Mouse (Mus musculus): ENCODE results near the gene Per2. TPM values are rescaled to one million over a fixed set of nuclear protein-coding genes. Genes with fewer than 3 reads are reported as not detected.

Gene Per2
- polyA plus RNA-seq, 1 experiment, result 0.21 TPM

DNA sequence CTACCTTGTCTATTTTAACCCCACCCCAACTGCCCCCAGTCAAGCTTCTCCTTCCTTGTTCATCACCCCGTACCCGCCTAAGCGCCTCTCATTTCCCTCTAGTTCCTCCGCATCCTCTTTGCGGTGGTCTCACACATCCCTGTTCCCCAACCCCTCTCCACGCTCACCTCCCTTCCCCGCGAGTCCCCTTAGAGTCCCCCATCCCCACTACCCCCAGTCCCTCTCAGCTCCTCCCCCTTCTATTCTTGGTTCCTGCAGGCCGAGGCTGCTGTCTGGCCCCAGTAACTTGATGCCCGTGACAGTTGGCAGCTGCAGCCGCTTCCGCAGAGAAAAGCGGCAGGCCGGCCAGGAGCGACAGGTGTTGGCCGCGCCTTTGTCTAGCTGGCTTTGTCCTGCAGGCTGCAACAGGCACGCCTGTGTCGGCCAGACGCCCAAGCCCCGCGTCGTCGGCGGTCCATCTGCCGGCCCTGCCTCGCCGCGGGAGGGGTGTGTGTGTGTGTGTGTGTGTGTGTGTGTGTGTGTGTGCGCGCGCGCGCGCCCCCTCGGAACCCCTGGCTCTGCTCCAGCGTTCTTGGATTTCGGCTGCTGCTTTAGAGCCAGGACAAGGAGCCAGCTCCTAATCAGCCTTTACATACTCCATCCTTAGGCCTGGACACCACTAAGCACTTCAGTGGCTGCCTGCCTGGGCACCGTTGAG, 45.1 kb downstream of the Per2 start, which contains the start of gene Hes6:
Gene Hes6, minus strand, starts transcription at position 141 of the 697 bp plus-strand sequence.
- H3K4me3 ChIP-seq (ENCODE audit: low read depth, low read length), result peak within 1 kb of the TSS; percentile 80
- TF ChIP-seq EP300 (IDR thresholded peaks at IDR 0.05; ENCODE audit: insufficient read depth, low read depth, low read length) (peak; percentile 96), POLR2A (IDR thresholded peaks at IDR 0.05; ENCODE audit: insufficient read depth, low read length) (no peak), CTCF (IDR thresholded peaks at IDR 0.05; ENCODE audit: low read depth, low read length) (no peak)
- no peaks in the 10 kb centered on the region for H3K4me1 ChIP-seq (ENCODE audit: control insufficient read depth, insufficient read depth, low read length)
- H3K9ac ChIP-seq (ENCODE audit: low read depth, poor library complexity, severe bottlenecking), result peak within 1 kb of the TSS; percentile 67
- peak within 1 kb of the TSS; percentile 54 for H3K27ac ChIP-seq (ENCODE audit: insufficient read depth, low read length)
- H3K27me3 ChIP-seq (ENCODE audit: control insufficient read depth, insufficient read depth, low read length, poor library complexity, severe bottlenecking), result no peaks in the 10 kb centered on the region
- H3K36me3 ChIP-seq (ENCODE audit: control insufficient read depth, insufficient read depth, low read length, poor library complexity, severe bottlenecking), result no peaks in the 10 kb centered on the region
- H3K9me3 ChIP-seq (replicated peaks; ENCODE audit: control insufficient read depth, insufficient read depth, low read length, poor library complexity, severe bottlenecking), result no peaks in the 10 kb centered on the region

DNA sequence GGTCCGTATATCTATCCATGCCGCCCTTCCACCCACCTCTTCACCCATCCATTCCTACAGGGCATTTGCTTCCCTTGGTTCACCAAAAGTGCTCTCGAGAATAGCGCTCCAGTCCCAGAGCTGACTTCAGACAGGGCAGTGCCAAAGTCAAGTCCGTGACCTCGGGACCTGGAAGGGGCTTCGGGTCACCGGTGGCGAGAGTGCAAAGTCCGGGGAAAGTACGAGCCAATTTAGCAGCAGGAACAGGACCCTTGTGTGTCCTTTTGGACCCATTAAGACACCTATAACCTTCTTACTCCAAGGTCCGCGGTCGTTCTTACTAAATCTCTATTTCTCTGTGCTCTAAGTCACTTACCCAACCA, 45.6 kb downstream of the Per2 start:
- Histone ChIP-seq H3K27ac (ENCODE audit: insufficient read depth, low read length) (peak overlapping the region; percentile 54), H3K27me3 (ENCODE audit: control insufficient read depth, insufficient read depth, low read length, poor library complexity, severe bottlenecking) (no peaks in the 10 kb centered on the region), H3K9ac (ENCODE audit: low read depth, poor library complexity, severe bottlenecking) (0 out of 2 replicates have a peak overlapping the region, but pooled peaks have one; percentile 7), H3K4me1 (ENCODE audit: control insufficient read depth, insufficient read depth, low read length) (no peaks in the 10 kb centered on the region), H3K9me3 (replicated peaks; ENCODE audit: control insufficient read depth, insufficient read depth, low read length, poor library complexity, severe bottlenecking) (no peaks in the 10 kb centered on the region), H3K4me3 (ENCODE audit: low read depth, low read length) (peak overlapping the region; percentile 80), H3K36me3 (ENCODE audit: control insufficient read depth, insufficient read depth, low read length, poor library complexity, severe bottlenecking) (no peaks in the 10 kb centered on the region)
- TF ChIP-seq EP300 (IDR thresholded peaks at IDR 0.05; ENCODE audit: insufficient read depth, low read depth, low read length) (no peak), POLR2A (IDR thresholded peaks at IDR 0.05; ENCODE audit: insufficient read depth, low read length) (no peak), CTCF (IDR thresholded peaks at IDR 0.05; ENCODE audit: low read depth, low read length) (no peak)

DNA sequence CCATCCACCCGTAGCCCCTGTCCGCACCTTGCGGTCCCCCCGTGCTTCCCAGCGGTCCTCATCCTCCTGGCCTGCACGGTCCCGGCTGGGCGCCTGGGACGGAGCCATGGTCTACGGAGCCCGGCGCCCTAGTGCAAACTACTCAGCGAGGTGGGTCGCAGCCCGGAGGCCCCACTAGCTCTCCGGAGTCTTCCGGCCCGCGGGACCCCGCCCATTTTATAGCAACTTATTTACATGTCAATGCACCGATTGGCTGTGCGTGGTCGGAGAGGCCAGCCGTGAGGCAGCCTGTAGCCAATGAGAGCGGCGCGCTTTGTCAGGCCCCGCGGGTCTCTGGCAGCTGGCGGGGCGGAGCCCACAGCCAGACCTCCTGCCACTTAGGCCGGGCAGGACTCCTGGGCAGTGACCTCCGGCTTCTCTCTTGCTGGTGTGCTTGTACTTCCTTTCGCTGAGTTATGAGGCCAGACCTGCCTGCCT, 46.1 kb downstream of the Per2 start:
- no peaks in the 10 kb centered on the region for H3K36me3 ChIP-seq (ENCODE audit: control insufficient read depth, insufficient read depth, low read length, poor library complexity, severe bottlenecking)
- no peaks in the 10 kb centered on the region for H3K27me3 ChIP-seq (ENCODE audit: control insufficient read depth, insufficient read depth, low read length, poor library complexity, severe bottlenecking)
- peak overlapping the region; percentile 67 for H3K9ac ChIP-seq (ENCODE audit: low read depth, poor library complexity, severe bottlenecking)
- H3K4me3 ChIP-seq (ENCODE audit: low read depth, low read length), result peak overlapping the region; percentile 80
- peak; percentile 76 for TF ChIP-seq EP300 (IDR thresholded peaks at IDR 0.05; ENCODE audit: insufficient read depth, low read depth, low read length)
- peak; percentile 51 for TF ChIP-seq POLR2A (IDR thresholded peaks at IDR 0.05; ENCODE audit: insufficient read depth, low read length)
- TF ChIP-seq CTCF (IDR thresholded peaks at IDR 0.05; ENCODE audit: low read depth, low read length), result no peak
- H3K9me3 ChIP-seq (replicated peaks; ENCODE audit: control insufficient read depth, insufficient read depth, low read length, poor library complexity, severe bottlenecking), result no peaks in the 10 kb centered on the region
- H3K4me1 ChIP-seq (ENCODE audit: control insufficient read depth, insufficient read depth, low read length), result no peaks in the 10 kb centered on the region
- peak overlapping the region; percentile 54 for H3K27ac ChIP-seq (ENCODE audit: insufficient read depth, low read length)

DNA sequence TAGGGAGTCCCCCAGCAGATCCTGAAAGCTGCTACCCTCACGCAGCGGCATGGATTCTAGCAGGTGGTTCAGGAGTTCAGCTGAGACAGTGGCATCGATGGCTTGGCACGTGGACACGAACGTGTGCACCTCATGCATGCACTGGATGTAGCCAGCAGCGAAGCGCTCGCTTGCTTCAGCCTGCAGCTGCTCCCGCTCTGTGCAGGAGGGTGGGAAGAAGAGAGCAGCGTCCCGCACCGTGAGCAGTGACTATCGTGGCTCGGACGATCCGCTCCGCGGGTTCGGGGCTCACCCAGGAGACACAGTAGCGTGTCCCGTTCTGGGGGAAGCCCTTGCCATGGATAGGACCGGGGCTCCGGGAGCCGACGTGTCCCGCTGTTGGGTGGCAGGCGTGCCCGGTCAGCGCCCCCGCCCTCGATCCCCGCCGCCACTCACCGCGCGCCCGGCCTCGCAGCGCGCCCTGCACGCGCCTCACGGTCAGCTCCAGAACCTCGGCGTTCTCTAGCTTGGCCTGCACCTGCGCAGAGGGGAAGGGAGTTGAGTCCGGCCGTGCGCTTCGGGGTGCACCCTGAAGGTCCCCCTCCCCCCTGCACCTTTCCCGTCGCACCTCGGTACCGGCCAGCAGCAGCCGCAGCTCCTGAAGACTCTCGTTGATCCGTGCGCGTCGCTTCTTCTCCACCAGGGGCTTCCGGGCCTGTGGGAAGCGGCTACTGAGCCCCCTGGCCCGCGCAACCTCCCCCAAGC, 46.7 kb downstream of the Per2 start:
- Histone ChIP-seq H3K27ac (ENCODE audit: insufficient read depth, low read length) (no peak overlapping the region), H3K36me3 (ENCODE audit: control insufficient read depth, insufficient read depth, low read length, poor library complexity, severe bottlenecking) (no peaks in the 10 kb centered on the region), H3K9me3 (replicated peaks; ENCODE audit: control insufficient read depth, insufficient read depth, low read length, poor library complexity, severe bottlenecking) (no peaks in the 10 kb centered on the region), H3K9ac (ENCODE audit: low read depth, poor library complexity, severe bottlenecking) (peak overlapping the region; percentile 67), H3K4me1 (ENCODE audit: control insufficient read depth, insufficient read depth, low read length) (no peaks in the 10 kb centered on the region), H3K4me3 (ENCODE audit: low read depth, low read length) (peak overlapping the region; percentile 75), H3K27me3 (ENCODE audit: control insufficient read depth, insufficient read depth, low read length, poor library complexity, severe bottlenecking) (no peaks in the 10 kb centered on the region)
- no peak for TF ChIP-seq POLR2A (IDR thresholded peaks at IDR 0.05; ENCODE audit: insufficient read depth, low read length)
- TF ChIP-seq EP300 (IDR thresholded peaks at IDR 0.05; ENCODE audit: insufficient read depth, low read depth, low read length), result no peak
- no peak for TF ChIP-seq CTCF (IDR thresholded peaks at IDR 0.05; ENCODE audit: low read depth, low read length)

DNA sequence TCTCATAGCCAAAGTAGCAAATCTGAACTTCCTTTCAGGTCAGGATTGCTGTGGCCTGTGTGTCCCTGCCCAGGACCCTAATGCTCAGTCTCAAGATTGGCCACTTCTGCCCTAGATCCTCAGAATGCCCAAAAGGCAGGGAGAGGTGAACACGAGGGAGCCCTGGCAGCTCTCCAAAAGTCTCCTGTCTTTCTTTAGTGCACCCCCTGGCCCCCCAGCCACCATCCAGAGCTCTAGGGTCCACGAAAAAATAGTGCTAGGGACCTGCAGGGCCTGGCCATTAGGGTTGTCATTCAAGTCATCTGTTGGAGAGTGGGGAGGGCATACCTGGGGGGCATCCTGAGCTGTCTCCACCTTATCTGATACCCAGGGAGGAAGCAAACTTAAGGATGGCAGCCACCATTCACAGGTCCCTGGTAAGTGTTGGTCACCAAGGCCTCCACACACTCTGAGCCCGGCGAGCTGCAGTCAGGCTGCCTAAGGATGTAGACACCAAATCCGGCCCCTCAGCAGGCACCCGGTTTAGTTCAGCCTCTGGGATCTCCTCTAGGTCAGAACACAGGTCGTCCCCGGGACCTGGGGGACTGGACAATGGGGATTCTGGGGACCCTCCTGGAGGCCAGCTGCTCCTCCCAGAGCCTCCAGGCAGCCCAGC, 47.4 kb downstream of the Per2 start:
- Histone ChIP-seq H3K9ac (ENCODE audit: low read depth, poor library complexity, severe bottlenecking) (no peak overlapping the region), H3K9me3 (replicated peaks; ENCODE audit: control insufficient read depth, insufficient read depth, low read length, poor library complexity, severe bottlenecking) (no peaks in the 10 kb centered on the region), H3K27me3 (ENCODE audit: control insufficient read depth, insufficient read depth, low read length, poor library complexity, severe bottlenecking) (no peaks in the 10 kb centered on the region), H3K27ac (ENCODE audit: insufficient read depth, low read length) (no peak overlapping the region), H3K4me3 (ENCODE audit: low read depth, low read length) (peak overlapping the region; percentile 75; the same call in 1 of the 2 replicates), H3K4me1 (ENCODE audit: control insufficient read depth, insufficient read depth, low read length) (no peaks in the 10 kb centered on the region), H3K36me3 (ENCODE audit: control insufficient read depth, insufficient read depth, low read length, poor library complexity, severe bottlenecking) (no peaks in the 10 kb centered on the region)
- TF ChIP-seq CTCF (IDR thresholded peaks at IDR 0.05; ENCODE audit: low read depth, low read length) (no peak), POLR2A (IDR thresholded peaks at IDR 0.05; ENCODE audit: insufficient read depth, low read length) (no peak), EP300 (IDR thresholded peaks at IDR 0.05; ENCODE audit: insufficient read depth, low read depth, low read length) (no peak)

Data from ES-Bruce4 (cell line).